Mouse (Mus musculus): ENCODE measurements around the gene Ubl7. TPM values are rescaled to one million over a fixed set of nuclear protein-coding genes. Genes with fewer than 3 reads are reported as not detected.

The Ubl7 gene
- total RNA-seq (2023) = 10 to 100 TPM; 59.8 to 64.3 TPM

DNA sequence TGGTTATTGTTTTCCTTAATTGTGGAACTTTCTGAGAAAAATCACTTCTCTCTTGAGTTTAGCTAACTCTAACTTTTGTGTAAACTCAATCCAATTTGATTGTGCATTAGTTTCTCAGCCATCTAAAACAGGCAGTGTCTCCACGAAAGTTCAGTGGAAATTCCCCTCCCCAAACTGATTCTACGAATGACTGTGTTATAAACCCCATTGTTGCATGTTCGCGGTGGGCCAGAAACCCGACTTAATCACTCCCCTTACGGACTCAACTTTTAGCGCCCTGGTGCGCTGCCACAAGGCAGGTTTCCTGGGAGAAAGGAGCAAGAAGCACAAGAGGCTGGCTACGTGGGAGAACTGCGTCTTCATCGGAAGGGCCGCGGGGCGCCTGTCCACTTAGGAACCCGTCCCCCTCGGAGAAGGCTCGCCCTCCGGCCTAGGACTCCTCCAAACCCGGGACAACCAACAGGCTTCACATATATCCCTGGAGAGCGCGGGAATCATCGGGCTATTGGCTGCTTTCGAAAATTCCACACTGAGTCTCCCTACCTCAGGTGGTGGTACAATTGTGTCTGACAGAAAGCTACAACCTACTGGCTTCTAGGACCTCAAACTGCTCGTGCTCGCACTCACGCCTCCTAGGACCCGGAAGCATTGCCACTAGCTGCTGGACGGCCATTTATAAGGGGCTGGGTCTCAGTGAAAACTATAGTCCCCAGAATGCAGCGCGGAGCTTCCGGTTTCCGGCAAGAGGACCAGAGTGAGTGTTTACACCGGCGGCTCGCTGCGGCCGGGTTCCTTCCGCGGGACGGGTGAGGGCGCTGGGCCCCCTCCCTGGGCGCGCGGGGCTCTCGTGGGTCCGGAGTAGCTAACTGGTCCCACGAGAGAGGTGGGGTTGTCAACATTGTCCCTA lies at the start of gene Ubl7:
Ubl7 (plus strand) TSS at position 726 of the 907 bp plus-strand sequence.

DNA sequence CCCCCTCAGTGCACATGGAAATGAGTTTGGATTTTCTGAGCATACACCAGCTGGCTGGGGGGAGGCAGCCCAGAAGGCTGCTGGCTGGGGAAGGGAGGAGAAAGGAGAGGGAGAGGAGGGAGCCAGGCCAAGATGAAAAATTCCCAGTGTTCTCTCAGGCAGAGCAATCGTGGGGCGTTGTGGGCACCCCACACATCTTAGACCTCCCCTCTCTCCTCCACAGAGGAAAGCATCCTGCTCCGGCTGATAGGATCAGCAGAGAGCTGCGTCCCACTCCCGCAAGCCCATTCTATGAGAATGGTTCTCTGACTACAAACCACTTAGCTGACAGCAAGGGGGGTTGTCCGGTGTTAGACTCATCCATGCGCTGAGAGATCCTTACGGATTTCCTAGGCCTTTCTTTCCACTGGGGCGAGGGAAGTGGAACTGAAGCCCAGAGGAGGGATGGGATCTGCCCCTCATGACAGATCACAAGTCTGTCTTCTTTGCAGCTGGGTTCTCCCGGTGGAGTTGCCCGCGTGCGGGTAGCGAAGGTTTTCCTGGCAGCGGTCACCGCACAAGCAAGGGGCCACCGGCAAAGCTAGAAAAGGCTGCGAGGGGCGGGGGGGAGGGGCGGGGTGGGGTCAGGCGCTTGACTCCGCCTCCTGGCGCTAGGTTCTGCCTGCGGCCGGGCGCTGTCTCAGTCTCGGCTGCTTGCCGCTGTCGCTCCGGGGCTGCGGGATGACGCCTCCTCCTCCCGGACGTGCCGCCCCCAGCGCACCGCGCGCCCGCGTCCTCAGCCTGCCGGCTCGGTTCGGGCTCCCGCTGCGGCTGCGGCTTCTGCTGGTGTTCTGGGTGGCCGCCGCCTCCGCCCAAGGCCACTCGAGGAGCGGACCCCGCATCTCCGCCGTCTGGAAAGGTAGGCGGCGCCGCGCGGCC lies 28.9 kb downstream of the Ubl7 start, which contains the start of gene Sema7a:
Sema7a (plus strand) TSS at position 682 of the 918 bp plus-strand sequence.

Other genes starting within 250 kb of the Ubl7 start
- not detected for gene Cyp1a2, start 227.3 kb upstream of the Ubl7 start, total RNA-seq (2023)
- gene Cyp1a1, start 223.1 kb upstream of the Ubl7 start, total RNA-seq (2023) = not detected
- gene Edc3, start 202.4 kb upstream of the Ubl7 start, total RNA-seq (2023) = 10 to 100 TPM; 14.9 to 15.3 TPM
- gene Clk3, start 145.1 kb upstream of the Ubl7 start, total RNA-seq (2023) = 100 to 1,000 TPM; 160 to 171 TPM
- gene Arid3b, start 74.2 kb upstream of the Ubl7 start, total RNA-seq (2023) = 10 to 100 TPM; 34.3 to 39.4 TPM
- 10 to 100 TPM; 27.3 to 29.8 TPM for gene Sema7a, start 29.1 kb downstream of the Ubl7 start, total RNA-seq (2023)
- 1 to 10 TPM; 2.5 to 2.7 TPM for gene Cyp11a1, start 95.4 kb downstream of the Ubl7 start, total RNA-seq (2023)
- gene Stra6, start 152.8 kb downstream of the Ubl7 start, total RNA-seq (2023) = not detected
- gene Ccdc33, start 207.8 kb downstream of the Ubl7 start, total RNA-seq (2023) = not detected

Data from neutrophil, adult 59 days (primary cell).